Mouse (Mus musculus): ENCODE measurements around the gene Soga1. TPM values are rescaled to one million over a fixed set of nuclear protein-coding genes. Genes with fewer than 3 reads are reported as not detected.

Gene Soga1
- polyA plus RNA-seq, 2 experiments = 5.5 to 14.2 TPM

DNA sequence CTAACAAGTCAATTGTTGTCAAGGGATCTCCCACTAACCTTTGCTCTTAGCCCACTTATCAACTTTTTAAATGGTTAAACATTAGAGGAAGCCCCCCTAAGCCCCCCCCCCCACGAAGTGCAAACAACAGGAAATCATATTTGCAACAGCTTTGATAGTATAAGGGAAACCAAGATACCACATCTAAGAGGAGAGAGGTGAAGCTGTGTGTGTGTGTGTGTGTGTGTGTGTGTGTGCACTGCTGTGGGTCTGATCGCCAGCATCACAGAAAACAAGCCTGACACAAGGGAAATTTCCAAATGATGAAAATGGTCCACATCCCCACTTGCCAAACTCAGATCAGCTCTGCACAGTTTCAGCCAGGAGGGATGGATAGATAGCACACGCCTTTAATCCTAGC lies 40.0 kb upstream of the Soga1 start:
- TF ChIP-seq POLR2A (IDR thresholded peaks at IDR 0.05; ENCODE audit: borderline replicate concordance, extremely low read depth, insufficient read depth, insufficient read length) = no peak
- peaks cover 38% of the 10 kb centered on the region for H3K36me3 ChIP-seq (ENCODE audit: control insufficient read depth, insufficient read depth, low read length)
- H3K4me3 ChIP-seq (replicated peaks; ENCODE audit: low read length) = no peak overlapping the region
- no peaks in the 10 kb centered on the region for H3K4me1 ChIP-seq (ENCODE audit: control insufficient read depth, insufficient read depth, low read length)
- WGBS = 75% methylated on average over 3 of the region's 3 CpGs
- no peak for ATAC-seq (ENCODE audit: low FRiP score, low read depth)
- no peak for DNase-seq (ENCODE audit: low spot score)
- no peak overlapping the region for H3K4me2 ChIP-seq (replicated peaks; ENCODE audit: low read depth, low read length, severe bottlenecking)
- no peaks in the 10 kb centered on the region for H3K27me3 ChIP-seq (ENCODE audit: control insufficient read depth, insufficient read depth, low read length)
- no peak overlapping the region for H3K9ac ChIP-seq (ENCODE audit: low read depth, low read length, severe bottlenecking)
- no peak overlapping the region for H3K27ac ChIP-seq (replicated peaks; ENCODE audit: low read depth, low read length)
- no peaks in the 10 kb centered on the region for H3K9me3 ChIP-seq (ENCODE audit: control insufficient read depth, low read length)

DNA sequence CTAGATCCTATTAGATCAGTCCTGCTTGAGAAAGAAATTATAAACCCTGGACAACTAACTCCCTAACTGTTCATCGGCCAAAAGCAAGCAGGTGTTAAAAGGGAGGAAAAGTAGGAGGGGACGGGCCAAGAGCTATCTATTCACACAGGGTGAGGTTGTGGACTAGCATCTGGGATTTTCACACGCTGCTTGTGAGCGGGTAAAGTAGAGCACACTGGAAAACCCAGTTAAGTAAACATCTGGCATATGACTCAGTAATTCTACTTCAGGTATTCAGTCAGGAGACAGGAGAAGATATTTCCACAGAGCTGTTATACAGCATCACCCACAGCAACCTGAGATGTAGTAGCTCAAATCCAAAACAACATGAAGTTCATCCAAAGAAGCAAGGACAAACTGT lies 39.5 kb upstream of the Soga1 start:
- H3K9ac ChIP-seq (ENCODE audit: low read depth, low read length, severe bottlenecking) = no peak overlapping the region
- H3K4me2 ChIP-seq (replicated peaks; ENCODE audit: low read depth, low read length, severe bottlenecking) = no peak overlapping the region
- H3K36me3 ChIP-seq (ENCODE audit: control insufficient read depth, insufficient read depth, low read length) = peaks cover 43% of the 10 kb centered on the region
- H3K4me1 ChIP-seq (ENCODE audit: control insufficient read depth, insufficient read depth, low read length) = no peaks in the 10 kb centered on the region
- 85% methylated on average over 4 of the region's 4 CpGs for WGBS
- no peaks in the 10 kb centered on the region for H3K27me3 ChIP-seq (ENCODE audit: control insufficient read depth, insufficient read depth, low read length)
- H3K4me3 ChIP-seq (replicated peaks; ENCODE audit: low read length) = no peak overlapping the region
- no peak overlapping the region for H3K27ac ChIP-seq (replicated peaks; ENCODE audit: low read depth, low read length)
- H3K9me3 ChIP-seq (ENCODE audit: control insufficient read depth, low read length) = no peaks in the 10 kb centered on the region
- DNase-seq (ENCODE audit: low spot score) (no peak), ATAC-seq (ENCODE audit: low FRiP score, low read depth) (no peak)
- TF ChIP-seq POLR2A (IDR thresholded peaks at IDR 0.05; ENCODE audit: borderline replicate concordance, extremely low read depth, insufficient read depth, insufficient read length) = no peak

DNA sequence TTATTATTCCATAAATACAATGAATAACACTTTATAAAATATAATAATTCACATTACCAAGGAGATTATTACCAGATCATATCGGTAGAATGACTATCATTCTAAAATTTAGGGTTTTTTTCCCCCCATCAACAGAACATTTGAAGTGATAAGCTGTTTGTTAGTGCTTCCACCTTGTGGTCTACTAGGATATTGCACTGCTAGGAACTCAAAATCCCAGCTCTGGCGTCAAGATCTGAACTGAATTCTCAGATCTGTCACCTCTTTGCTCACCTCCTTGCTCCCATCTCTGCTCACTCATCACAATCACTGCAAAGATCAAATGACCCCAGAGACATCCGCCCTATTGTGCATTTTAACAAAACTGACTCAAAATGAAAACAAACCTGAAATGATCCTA lies 37.9 kb upstream of the Soga1 start:
- Histone ChIP-seq H3K4me1 (ENCODE audit: control insufficient read depth, insufficient read depth, low read length) (no peaks in the 10 kb centered on the region), H3K4me2 (replicated peaks; ENCODE audit: low read depth, low read length, severe bottlenecking) (no peak overlapping the region), H3K27me3 (ENCODE audit: control insufficient read depth, insufficient read depth, low read length) (no peaks in the 10 kb centered on the region), H3K9me3 (ENCODE audit: control insufficient read depth, low read length) (no peaks in the 10 kb centered on the region), H3K9ac (ENCODE audit: low read depth, low read length, severe bottlenecking) (no peak overlapping the region), H3K4me3 (replicated peaks; ENCODE audit: low read length) (no peak overlapping the region), H3K27ac (replicated peaks; ENCODE audit: low read depth, low read length) (no peak overlapping the region), H3K36me3 (ENCODE audit: control insufficient read depth, insufficient read depth, low read length) (peaks cover 53% of the 10 kb centered on the region)
- DNase-seq (ENCODE audit: low spot score) (peak; percentile 52), ATAC-seq (ENCODE audit: low FRiP score, low read depth) (no peak)
- no peak for TF ChIP-seq POLR2A (IDR thresholded peaks at IDR 0.05; ENCODE audit: borderline replicate concordance, extremely low read depth, insufficient read depth, insufficient read length)
- 18% methylated on average over 3 of the region's 3 CpGs for WGBS

DNA sequence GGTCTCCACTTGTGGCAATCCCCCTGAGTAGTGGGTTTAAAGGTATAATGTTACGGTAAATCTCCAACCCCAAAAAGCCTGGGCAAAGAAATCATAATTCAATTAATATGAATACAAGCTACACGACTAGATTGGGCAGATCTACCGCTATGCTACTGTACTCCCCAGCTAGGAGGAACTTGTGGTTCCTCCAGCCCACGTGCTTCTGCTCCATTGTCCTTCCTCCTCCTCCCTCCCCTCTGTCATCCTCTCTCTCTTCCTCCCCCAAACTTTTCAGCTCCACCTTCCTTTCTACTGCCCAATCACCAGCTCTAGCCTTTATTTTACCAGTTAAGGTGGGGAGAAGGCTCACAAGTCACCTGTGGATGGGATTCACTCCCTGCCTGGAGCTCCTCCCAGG lies 29.2 kb upstream of the Soga1 start:
- no peak for TF ChIP-seq POLR2A (IDR thresholded peaks at IDR 0.05; ENCODE audit: borderline replicate concordance, extremely low read depth, insufficient read depth, insufficient read length)
- DNase-seq (ENCODE audit: low spot score) (no peak), ATAC-seq (ENCODE audit: low FRiP score, low read depth) (no peak)
- Histone ChIP-seq H3K36me3 (ENCODE audit: control insufficient read depth, insufficient read depth, low read length) (peaks cover 54% of the 10 kb centered on the region), H3K4me3 (replicated peaks; ENCODE audit: low read length) (no peak overlapping the region), H3K4me1 (ENCODE audit: control insufficient read depth, insufficient read depth, low read length) (no peaks in the 10 kb centered on the region), H3K9ac (ENCODE audit: low read depth, low read length, severe bottlenecking) (no peak overlapping the region), H3K27me3 (ENCODE audit: control insufficient read depth, insufficient read depth, low read length) (no peaks in the 10 kb centered on the region), H3K27ac (replicated peaks; ENCODE audit: low read depth, low read length) (no peak overlapping the region), H3K9me3 (ENCODE audit: control insufficient read depth, low read length) (no peaks in the 10 kb centered on the region), H3K4me2 (replicated peaks; ENCODE audit: low read depth, low read length, severe bottlenecking) (no peak overlapping the region)
- 88% methylated on average over 4 of the region's 4 CpGs for WGBS

DNA sequence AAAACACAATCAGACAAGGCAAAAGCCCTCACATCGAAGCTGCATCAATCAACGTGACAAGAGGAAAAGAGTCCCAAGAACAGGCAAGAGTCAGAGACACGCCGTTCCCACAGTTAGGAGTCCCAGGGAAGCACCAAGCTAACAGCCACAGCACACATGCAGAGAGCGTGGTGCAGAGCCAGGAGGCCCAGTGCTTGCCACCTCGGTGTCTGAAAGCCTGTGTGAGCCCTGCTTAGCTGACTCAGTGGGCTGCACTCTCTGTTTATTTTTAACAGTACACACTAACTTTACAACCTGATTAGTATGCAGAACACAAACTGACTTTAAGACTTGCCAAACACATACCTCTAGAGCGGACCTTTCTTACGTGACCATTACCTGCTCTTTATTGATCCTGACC lies 25.4 kb upstream of the Soga1 start:
- ATAC-seq (ENCODE audit: low FRiP score, low read depth) = no peak
- peaks cover 49% of the 10 kb centered on the region for H3K36me3 ChIP-seq (ENCODE audit: control insufficient read depth, insufficient read depth, low read length)
- no peak for TF ChIP-seq POLR2A (IDR thresholded peaks at IDR 0.05; ENCODE audit: borderline replicate concordance, extremely low read depth, insufficient read depth, insufficient read length)
- H3K4me2 ChIP-seq (replicated peaks; ENCODE audit: low read depth, low read length, severe bottlenecking) = no peak overlapping the region
- H3K9me3 ChIP-seq (ENCODE audit: control insufficient read depth, low read length) = no peaks in the 10 kb centered on the region
- DNase-seq (ENCODE audit: low spot score) = no peak
- 88% methylated on average over 8 of the region's 8 CpGs for WGBS
- no peaks in the 10 kb centered on the region for H3K4me1 ChIP-seq (ENCODE audit: control insufficient read depth, insufficient read depth, low read length)
- H3K27me3 ChIP-seq (ENCODE audit: control insufficient read depth, insufficient read depth, low read length) = no peaks in the 10 kb centered on the region
- no peak overlapping the region for H3K27ac ChIP-seq (replicated peaks; ENCODE audit: low read depth, low read length)
- no peak overlapping the region for H3K4me3 ChIP-seq (replicated peaks; ENCODE audit: low read length)
- H3K9ac ChIP-seq (ENCODE audit: low read depth, low read length, severe bottlenecking) = no peak overlapping the region

DNA sequence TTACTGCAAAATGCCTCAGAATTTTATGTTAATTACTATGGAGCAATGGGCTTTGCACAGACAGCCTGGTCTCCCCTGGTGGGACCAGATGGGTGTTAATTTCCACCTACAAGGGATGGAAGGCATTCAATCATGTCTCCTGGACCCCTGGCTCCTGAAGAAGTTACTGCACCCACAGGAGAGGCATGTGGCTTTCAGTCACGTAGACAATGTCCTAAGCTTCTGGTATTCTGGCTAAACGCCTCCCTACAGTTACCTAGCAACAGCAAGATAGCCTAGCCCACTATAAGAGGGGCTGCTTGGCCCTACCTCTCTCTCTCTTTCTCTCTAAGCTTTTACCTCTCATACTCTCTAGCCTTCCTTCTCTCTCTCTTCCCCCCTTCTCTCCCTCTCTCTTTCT lies 23.2 kb upstream of the Soga1 start:
- Histone ChIP-seq H3K27ac (replicated peaks; ENCODE audit: low read depth, low read length) (no peak overlapping the region), H3K9ac (ENCODE audit: low read depth, low read length, severe bottlenecking) (no peak overlapping the region), H3K4me3 (replicated peaks; ENCODE audit: low read length) (no peak overlapping the region), H3K9me3 (ENCODE audit: control insufficient read depth, low read length) (no peaks in the 10 kb centered on the region), H3K27me3 (ENCODE audit: control insufficient read depth, insufficient read depth, low read length) (no peaks in the 10 kb centered on the region), H3K4me2 (replicated peaks; ENCODE audit: low read depth, low read length, severe bottlenecking) (no peak overlapping the region), H3K4me1 (ENCODE audit: control insufficient read depth, insufficient read depth, low read length) (no peaks in the 10 kb centered on the region), H3K36me3 (ENCODE audit: control insufficient read depth, insufficient read depth, low read length) (peaks cover 44% of the 10 kb centered on the region)
- ATAC-seq (ENCODE audit: low FRiP score, low read depth) (no peak), DNase-seq (ENCODE audit: low spot score) (no peak)
- 78% methylated on average over 2 of the region's 2 CpGs for WGBS
- TF ChIP-seq POLR2A (IDR thresholded peaks at IDR 0.05; ENCODE audit: borderline replicate concordance, extremely low read depth, insufficient read depth, insufficient read length) = no peak
